Mouse (Mus musculus): Measurements from ENCODE around the gene Myadml2. TPM values are rescaled to one million over a fixed set of nuclear protein-coding genes. Genes with fewer than 3 reads are reported as not detected.

Myadml2 gene
- polyA plus RNA-seq, 1 experiment: not detected

- H3K4me3 ChIP-seq (ENCODE audit: low read depth, low read length): peak within 1 kb of the TSS; percentile 97
- peaks cover 51% of the 10 kb centered on the region for H3K36me3 ChIP-seq (ENCODE audit: control insufficient read depth, insufficient read depth, low read length, poor library complexity, severe bottlenecking)
- TF ChIP-seq CTCF (IDR thresholded peaks at IDR 0.05; ENCODE audit: low read depth, low read length) (no peak), EP300 (IDR thresholded peaks at IDR 0.05; ENCODE audit: insufficient read depth, low read depth, low read length) (0 out of 2 replicates have a peak, but pooled peaks have one; percentile 42), POLR2A (IDR thresholded peaks at IDR 0.05; ENCODE audit: insufficient read depth, low read length) (peak; percentile 22)
- peaks cover 1% of the 10 kb centered on the region for H3K4me1 ChIP-seq (ENCODE audit: control insufficient read depth, insufficient read depth, low read length)
- peak within 1 kb of the TSS; percentile 97 for H3K9ac ChIP-seq (ENCODE audit: low read depth, poor library complexity, severe bottlenecking)
- no peaks in the 10 kb centered on the region for H3K9me3 ChIP-seq (replicated peaks; ENCODE audit: control insufficient read depth, insufficient read depth, low read length, poor library complexity, severe bottlenecking)
- H3K27me3 ChIP-seq (ENCODE audit: control insufficient read depth, insufficient read depth, low read length, poor library complexity, severe bottlenecking): no peaks in the 10 kb centered on the region
- H3K27ac ChIP-seq (ENCODE audit: insufficient read depth, low read length): peak within 1 kb of the TSS; percentile 61
Observed at GRCm38 (mm10) chr11:120598283-120598989, 49.5 kb downstream of the Myadml2 start, which contains the start of the genes Alyref and Anapc11. Alyref (minus strand) TSS chr11:120598365. Anapc11 (plus strand) TSS chr11:120598421.

GRCm38 (mm10) chr11:120597240-120598235, 50.4 kb downstream of the Myadml2 start:
- TF ChIP-seq EP300 (IDR thresholded peaks at IDR 0.05; ENCODE audit: insufficient read depth, low read depth, low read length): no peak
- no peak for TF ChIP-seq POLR2A (IDR thresholded peaks at IDR 0.05; ENCODE audit: insufficient read depth, low read length)
- Histone ChIP-seq H3K4me3 (ENCODE audit: low read depth, low read length) (peak overlapping the region; percentile 97), H3K9me3 (replicated peaks; ENCODE audit: control insufficient read depth, insufficient read depth, low read length, poor library complexity, severe bottlenecking) (no peaks in the 10 kb centered on the region), H3K27me3 (ENCODE audit: control insufficient read depth, insufficient read depth, low read length, poor library complexity, severe bottlenecking) (no peaks in the 10 kb centered on the region), H3K9ac (ENCODE audit: low read depth, poor library complexity, severe bottlenecking) (peak overlapping the region; percentile 97), H3K27ac (ENCODE audit: insufficient read depth, low read length) (peak overlapping the region; percentile 12; the same call in 1 of the 2 replicates), H3K4me1 (ENCODE audit: control insufficient read depth, insufficient read depth, low read length) (peaks cover 1% of the 10 kb centered on the region), H3K36me3 (ENCODE audit: control insufficient read depth, insufficient read depth, low read length, poor library complexity, severe bottlenecking) (peaks cover 55% of the 10 kb centered on the region)

Other genes starting within 250 kb of the Myadml2 start
- gene Nploc4, start 210.4 kb downstream of the Myadml2 start, polyA plus RNA-seq (2011; ENCODE audit: insufficient read depth, insufficient read length, low read depth, missing spikeins): 66.9 and 77.2 TPM in 2 replicates
- gene Tspan10, start 205.5 kb downstream of the Myadml2 start, polyA plus RNA-seq (2011; ENCODE audit: insufficient read depth, insufficient read length, low read depth, missing spikeins): not detected in 2 replicates
- gene Pde6g, start 194.7 kb downstream of the Myadml2 start, polyA plus RNA-seq (2011; ENCODE audit: insufficient read depth, insufficient read length, low read depth, missing spikeins): 0.93 and 1.0 TPM in 2 replicates
- gene Oxld1, start 190.1 kb downstream of the Myadml2 start, polyA plus RNA-seq (2011; ENCODE audit: insufficient read depth, insufficient read length, low read depth, missing spikeins): 5.8 and 6.1 TPM in 2 replicates
- 15.0 and 16.1 TPM in 2 replicates for gene Ccdc137, start 190.0 kb downstream of the Myadml2 start, polyA plus RNA-seq (2011; ENCODE audit: insufficient read depth, insufficient read length, low read depth, missing spikeins)
- 10.7 and 11.0 TPM in 2 replicates for gene Arl16, start 180.6 kb downstream of the Myadml2 start, polyA plus RNA-seq (2011; ENCODE audit: insufficient read depth, insufficient read length, low read depth, missing spikeins)
- 83.6 and 90.5 TPM in 2 replicates for gene Mrpl12, start 163.5 kb downstream of the Myadml2 start, polyA plus RNA-seq (2011; ENCODE audit: insufficient read depth, insufficient read length, low read depth, missing spikeins)
- 8.3 TPM in 2 replicates for gene Slc25a10, start 156.3 kb downstream of the Myadml2 start, polyA plus RNA-seq (2011; ENCODE audit: insufficient read depth, insufficient read length, low read depth, missing spikeins)
- 0.65 TPM in 1 of 2 replicates, not detected in the other for gene Gcgr, start 117.5 kb downstream of the Myadml2 start, polyA plus RNA-seq (2011; ENCODE audit: insufficient read depth, insufficient read length, low read depth, missing spikeins)
- gene Mcrip1, start 98.4 kb downstream of the Myadml2 start, polyA plus RNA-seq (2011; ENCODE audit: insufficient read depth, insufficient read length, low read depth, missing spikeins): 46.4 and 53.4 TPM in 2 replicates
- not detected in 2 replicates for gene Ppp1r27, start 97.0 kb downstream of the Myadml2 start, polyA plus RNA-seq (2011; ENCODE audit: insufficient read depth, insufficient read length, low read depth, missing spikeins)
- gene P4hb, start 74.9 kb downstream of the Myadml2 start, polyA plus RNA-seq (2011; ENCODE audit: insufficient read depth, insufficient read length, low read depth, missing spikeins): 326 and 338 TPM in 2 replicates
- gene Arhgdia, start 66.5 kb downstream of the Myadml2 start, polyA plus RNA-seq (2011; ENCODE audit: insufficient read depth, insufficient read length, low read depth, missing spikeins): 269 and 298 TPM in 2 replicates
- 229 and 242 TPM in 2 replicates for gene Alyref, start 49.8 kb downstream of the Myadml2 start, polyA plus RNA-seq (2011; ENCODE audit: insufficient read depth, insufficient read length, low read depth, missing spikeins)
- gene Anapc11, start 49.7 kb downstream of the Myadml2 start, polyA plus RNA-seq (2011; ENCODE audit: insufficient read depth, insufficient read length, low read depth, missing spikeins): 84.0 and 100 TPM in 2 replicates
- gene Npb, start 39.7 kb downstream of the Myadml2 start, polyA plus RNA-seq (2011; ENCODE audit: insufficient read depth, insufficient read length, low read depth, missing spikeins): not detected in 2 replicates
- gene Pcyt2, start 30.2 kb downstream of the Myadml2 start, polyA plus RNA-seq (2011; ENCODE audit: insufficient read depth, insufficient read length, low read depth, missing spikeins): 37.0 and 39.6 TPM in 2 replicates
- 10.8 and 11.1 TPM in 2 replicates for gene Sirt7, start 22.9 kb downstream of the Myadml2 start, polyA plus RNA-seq (2011; ENCODE audit: insufficient read depth, insufficient read length, low read depth, missing spikeins)
- gene Mafg, start 14.6 kb downstream of the Myadml2 start, polyA plus RNA-seq (2011; ENCODE audit: insufficient read depth, insufficient read length, low read depth, missing spikeins): 48.0 and 53.0 TPM in 2 replicates
- 41.7 and 55.3 TPM in 2 replicates for gene Pycr1, start 4.4 kb downstream of the Myadml2 start, polyA plus RNA-seq (2011; ENCODE audit: insufficient read depth, insufficient read length, low read depth, missing spikeins)
- gene Notum, start 13.0 kb upstream of the Myadml2 start, polyA plus RNA-seq (2011; ENCODE audit: insufficient read depth, insufficient read length, low read depth, missing spikeins): 2.3 and 5.1 TPM in 2 replicates
- 46.5 and 50.8 TPM in 2 replicates for gene Aspscr1, start 24.8 kb upstream of the Myadml2 start, polyA plus RNA-seq (2011; ENCODE audit: insufficient read depth, insufficient read length, low read depth, missing spikeins)
- gene Cenpx, start 65.6 kb upstream of the Myadml2 start, polyA plus RNA-seq (2011; ENCODE audit: insufficient read depth, insufficient read length, low read depth, missing spikeins): 38.0 and 45.3 TPM in 2 replicates
- 7.3 and 9.8 TPM in 2 replicates for gene Lrrc45, start 65.8 kb upstream of the Myadml2 start, polyA plus RNA-seq (2011; ENCODE audit: insufficient read depth, insufficient read length, low read depth, missing spikeins)
- gene Rac3, start 73.3 kb upstream of the Myadml2 start, polyA plus RNA-seq (2011; ENCODE audit: insufficient read depth, insufficient read length, low read depth, missing spikeins): 16.6 and 20.7 TPM in 2 replicates
- gene Dcxr, start 79.1 kb upstream of the Myadml2 start, polyA plus RNA-seq (2011; ENCODE audit: insufficient read depth, insufficient read length, low read depth, missing spikeins): 54.3 and 68.2 TPM in 2 replicates
- gene Cbr2, start 84.0 kb upstream of the Myadml2 start, polyA plus RNA-seq (2011; ENCODE audit: insufficient read depth, insufficient read length, low read depth, missing spikeins): not detected in 2 replicates
- gene Hmga1b, start 114.6 kb upstream of the Myadml2 start, polyA plus RNA-seq (2011; ENCODE audit: insufficient read depth, insufficient read length, low read depth, missing spikeins): 56.2 and 85.9 TPM in 2 replicates
- gene Rfng, start 136.0 kb upstream of the Myadml2 start, polyA plus RNA-seq (2011; ENCODE audit: insufficient read depth, insufficient read length, low read depth, missing spikeins): 8.9 and 9.3 TPM in 2 replicates
- 92.0 and 95.2 TPM in 2 replicates for gene Gps1, start 136.1 kb upstream of the Myadml2 start, polyA plus RNA-seq (2011; ENCODE audit: insufficient read depth, insufficient read length, low read depth, missing spikeins)
- 56.7 and 66.9 TPM in 2 replicates for gene Dus1l, start 148.2 kb upstream of the Myadml2 start, polyA plus RNA-seq (2011; ENCODE audit: insufficient read depth, insufficient read length, low read depth, missing spikeins)
- 114 and 127 TPM in 2 replicates for gene Fasn, start 176.4 kb upstream of the Myadml2 start, polyA plus RNA-seq (2011; ENCODE audit: insufficient read depth, insufficient read length, low read depth, missing spikeins)